Comparison of ENCODE assay signal across 8 mouse cellular contexts in the genomic region with DNA sequence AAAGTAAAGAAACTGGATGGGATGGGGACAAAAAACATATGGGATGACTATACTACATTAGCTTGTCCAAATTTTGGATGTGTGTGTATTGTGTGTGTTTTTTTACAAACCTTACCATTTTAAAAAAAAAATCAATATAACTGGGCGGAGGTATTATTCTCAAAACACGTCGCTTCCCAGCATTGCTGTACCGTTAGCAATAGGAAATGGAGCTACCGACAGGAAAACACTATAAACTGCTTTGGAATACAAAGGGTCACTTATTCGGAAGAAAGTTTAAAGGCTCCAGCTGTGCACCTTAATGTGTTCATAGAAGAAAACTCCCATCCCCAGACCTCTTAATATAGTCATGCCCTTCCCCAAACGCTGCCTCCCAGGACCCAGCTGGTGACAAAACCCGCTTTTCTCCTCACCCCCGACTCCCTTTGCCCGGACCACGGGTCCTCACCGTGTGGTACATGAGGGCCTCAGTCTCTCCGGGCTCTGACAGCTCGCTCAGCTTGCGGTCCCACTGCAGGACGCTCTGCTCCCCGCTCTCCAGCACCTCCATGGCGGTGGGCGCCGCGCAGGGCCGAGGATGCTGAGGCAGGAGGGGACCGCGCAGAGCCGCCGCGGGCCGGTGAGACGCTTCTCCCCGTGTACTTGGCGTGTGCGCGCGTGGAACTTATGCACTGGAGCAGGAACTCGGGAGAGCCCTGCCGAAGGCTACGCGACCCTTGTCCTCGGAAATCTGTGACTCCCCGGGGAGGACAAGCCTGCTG. TPM values are rescaled to one million over a fixed set of nuclear protein-coding genes. Genes with fewer than 3 reads are reported as not detected.
DNase-seq lines count a peak whose midpoint lies in the region; ATAC-seq lines count a peak whose summit lies in the region.

No protein-coding gene starts in this region.

- H3K9ac ChIP-seq in midbrain, embryonic 14.5 days (replicated peaks; ENCODE audit: low read length), result peak overlapping the region; percentile 57; the same call in 1 of the 2 replicates

- no peaks in the 10 kb centered on the region for H3K9me3 ChIP-seq in limb, embryonic 10.5 days (replicated peaks)
- H3K9me3 ChIP-seq in midbrain, embryonic 14.5 days (ENCODE audit: control insufficient read depth, low read length), result no peaks in the 10 kb centered on the region

- H3K27ac ChIP-seq in limb, embryonic 10.5 days, result peak overlapping the region; percentile 93
- H3K27ac ChIP-seq in midbrain, embryonic 14.5 days (replicated peaks; ENCODE audit: low read depth, low read length), result peak overlapping the region; percentile 56; the same call in 1 of the 2 replicates

- peak overlapping the region; percentile 92 for H3K4me2 ChIP-seq in midbrain, embryonic 14.5 days (ENCODE audit: low read length)

- 1% methylated on average over 40 of the region's 40 CpGs for WGBS in limb, embryonic 10.5 days
- under 1% methylated on average over 40 of the region's 40 CpGs for WGBS in midbrain, embryonic 14.5 days

- intact Hi-C loops in left cerebral cortex, postnatal 10 days (cut with DNase I), result loop anchor here (5.0 kb wide), 1 partner anchor 69 kb away; no protein-coding TSS in a partner anchor

- H3K4me3 ChIP-seq in limb, embryonic 10.5 days, result peak overlapping the region; percentile 90
- peak overlapping the region; percentile 67 for H3K4me3 ChIP-seq in midbrain, embryonic 14.5 days (replicated peaks; ENCODE audit: low read depth, low read length)

- H3K27me3 ChIP-seq in limb, embryonic 10.5 days (ENCODE audit: low read depth, poor library complexity, severe bottlenecking), result no peaks in the 10 kb centered on the region
- H3K27me3 ChIP-seq in midbrain, embryonic 14.5 days (ENCODE audit: control insufficient read depth, insufficient read depth, low read length), result peaks cover 4% of the 10 kb centered on the region; the same call in 1 of the 2 replicates

- H3K4me1 ChIP-seq in limb, embryonic 10.5 days, result peaks cover 24% of the 10 kb centered on the region
- 0 out of 2 replicates have a peak, but pooled peaks cover 4% of the 10 kb centered on the region for H3K4me1 ChIP-seq in midbrain, embryonic 14.5 days (ENCODE audit: control insufficient read depth, insufficient read depth, low read length)

- peak; percentile 56 for ATAC-seq in midbrain, embryonic 14.5 days (ENCODE audit: low FRiP score, low TSS enrichment)

- DNase-seq in cerebellum, adult 9-10 months, result peak; percentile 47
- DNase-seq in cerebellum, postnatal 14 days, result no peak
- DNase-seq in thymus, postnatal 4 days, result peak; percentile 71
- no peak for DNase-seq in thymus, postnatal 25 days
- peak; percentile 45 for DNase-seq in gastrocnemius, postnatal 10 days
- DNase-seq in limb, embryonic 10.5 days (ENCODE audit: low spot score), result peak; percentile 70
- no peak for DNase-seq in midbrain, embryonic 14.5 days
- no peak for DNase-seq in left cerebral cortex, postnatal 10 days (ENCODE audit: extremely low spot score in 1 of 2, low spot score in 2 of 2)

- peaks cover 7% of the 10 kb centered on the region; the same call in 1 of the 2 replicates for H3K36me3 ChIP-seq in limb, embryonic 10.5 days
- no peaks in the 10 kb centered on the region for H3K36me3 ChIP-seq in midbrain, embryonic 14.5 days (ENCODE audit: control insufficient read depth, insufficient read depth, low read length)

RNA-seq across cellular contexts. Expression of a gene that starts 0.5 kb away (rescaled TPM):
- total RNA-seq in gastrocnemius, postnatal 10 days (2021), result 10 to 100 TPM; 18.2 to 24.0 TPM
- 9.6 and 17.2 TPM in 2 replicates for polyA plus RNA-seq in limb, embryonic 10.5 days (2016; fragmentation: Nextera tagmentation; extraction: Ambion mirVana)
- 1.6 and 3.2 TPM in 2 replicates for polyA plus RNA-seq in midbrain, embryonic 14.5 days (2014; fragmentation: Nextera tagmentation; extraction: Ambion mirVana)
- 1 to 10 TPM; 5.1 to 5.6 TPM for total RNA-seq in left cerebral cortex, postnatal 10 days (2021)

Comparison
In these comparisons a context has a peak if more than half of its experiments do, and no peak if none do; other contexts are left out.
1. DNase-seq: peak in cerebellum, adult 9-10 months (single experiment), thymus, postnatal 4 days (single experiment), gastrocnemius, postnatal 10 days (single experiment) and limb, embryonic 10.5 days (single experiment); none in cerebellum, postnatal 14 days (0 of 2), thymus, postnatal 25 days (single experiment), midbrain, embryonic 14.5 days (single experiment) and left cerebral cortex, postnatal 10 days (0 of 2).